Mouse (Mus musculus) 416B (cell line): ENCODE measurements around the gene Dlgap1.

ENCODE experiments used
- DNase-seq: peaks from one replicate; pipeline ENCODE4 v3.0.0; 2011; ENCODE audit warnings: low read depth

The Dlgap1 gene

DNA sequence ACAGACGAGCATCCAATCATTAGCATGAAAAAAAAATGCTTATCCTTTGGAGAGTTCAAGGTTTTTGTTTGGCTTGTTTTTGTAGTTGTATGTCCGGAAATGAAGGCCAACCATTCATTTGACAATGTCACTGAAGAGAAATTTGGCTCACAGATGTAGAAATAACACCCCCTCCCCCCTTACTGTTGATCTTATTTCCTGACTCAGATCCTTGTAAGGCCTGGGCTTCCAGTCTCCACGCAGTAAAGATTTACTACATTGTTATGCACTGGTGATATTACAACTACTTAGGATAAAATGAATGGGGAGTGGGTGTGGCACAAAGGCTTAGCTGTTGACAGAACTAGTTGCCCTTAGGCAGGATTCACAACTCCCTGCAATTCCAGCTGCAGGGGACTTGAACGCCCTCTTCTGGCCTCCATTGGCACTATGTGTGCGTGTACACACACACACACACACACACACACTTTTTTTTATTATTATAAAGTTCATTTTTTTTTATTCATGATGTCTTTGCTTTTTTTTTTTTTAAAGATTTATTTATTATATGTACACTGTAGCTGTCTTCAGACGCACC lies 897.8 kb downstream of the Dlgap1 start:
- no peak for DNase-seq

DNA sequence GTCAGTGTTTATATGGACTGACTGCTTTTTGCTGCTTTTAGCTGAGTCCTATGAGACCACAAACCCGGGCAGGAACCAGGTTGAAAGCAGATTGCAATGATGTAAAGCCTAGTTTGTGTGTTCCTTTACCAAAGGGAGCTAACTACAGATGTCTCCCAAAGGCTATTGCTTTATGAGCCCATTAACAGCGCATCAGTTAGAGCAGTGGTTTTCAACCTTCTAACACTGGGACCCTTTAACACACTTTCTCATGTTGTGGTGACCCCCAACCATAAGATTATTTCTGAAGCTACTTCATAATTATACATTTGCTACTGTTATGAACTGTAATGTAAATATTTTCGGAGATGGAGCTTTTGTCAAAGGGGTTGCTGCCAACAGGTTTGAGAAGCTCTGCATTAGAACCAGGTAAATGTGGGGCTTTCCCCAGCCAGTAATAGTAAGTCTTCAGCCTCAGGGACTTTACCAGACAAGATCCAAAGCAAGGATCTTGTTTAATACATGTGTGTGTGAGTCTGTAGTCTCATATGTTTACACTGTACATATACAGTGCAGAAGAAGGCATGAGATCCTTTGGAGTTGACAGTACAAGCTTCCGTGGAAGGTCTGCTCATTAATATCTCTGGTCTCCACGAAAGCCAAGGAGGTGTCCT lies 899.8 kb downstream of the Dlgap1 start:
- no peak for DNase-seq

DNA sequence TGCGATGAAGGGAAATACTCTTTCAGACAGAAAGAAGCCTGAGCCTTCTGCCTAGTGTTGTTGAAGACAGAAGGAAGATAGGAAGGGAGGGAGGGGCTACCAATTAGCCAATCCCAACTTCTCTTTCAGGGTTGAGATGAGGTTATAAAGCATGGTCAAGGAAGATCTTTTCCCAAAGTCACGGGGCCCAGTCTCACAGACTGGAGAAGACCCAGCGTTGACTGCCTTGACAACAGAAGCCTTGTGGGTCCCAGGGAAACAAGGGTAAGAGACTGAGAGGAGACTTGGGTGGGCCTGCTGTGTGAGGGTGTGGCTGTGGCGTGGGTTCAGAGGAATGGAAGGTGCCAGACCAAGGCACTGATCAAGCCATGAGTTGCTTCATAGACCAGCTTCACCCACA lies 901.7 kb downstream of the Dlgap1 start:
- no peak for DNase-seq
